Mouse (Mus musculus): ENCODE results near the gene Bach1.

- TF ChIP-seq CTCF (IDR thresholded peaks at IDR 0.05), result no peak
- TF ChIP-seq EP300 (IDR thresholded peaks at IDR 0.05; ENCODE audit: insufficient read depth, low read depth, low read length), result no peak
Measured at GRCm38 (mm10) chr16:87723479-87723878, 24.7 kb downstream of the Bach1 start.
